Mouse (Mus musculus) C2C12 (cell line): Measurements from ENCODE around the gene Tnrc18.

Source experiments
- CTCF ChIP-seq: IDR thresholded peaks from one replicate; pipeline ENCODE4 v1.5.1; 2011; ENCODE audit not compliant: control insufficient read depth, insufficient read depth, insufficient read length
- MAX ChIP-seq: IDR thresholded peaks from one replicate; pipeline ENCODE4 v1.6.1; 2011; ENCODE audit warnings: mild to moderate bottlenecking, control low read depth
- MYOG ChIP-seq: IDR thresholded peaks from one replicate; pipeline ENCODE4 v1.6.1; 2011; ENCODE audit not compliant: control insufficient read depth, insufficient read length; ENCODE audit errors: extremely low read depth
- USF1 ChIP-seq: IDR thresholded peaks from one replicate; pipeline ENCODE4 v1.6.1; 2011; ENCODE audit warnings: low read depth, mild to moderate bottlenecking, control low read depth, moderate library complexity

DNA sequence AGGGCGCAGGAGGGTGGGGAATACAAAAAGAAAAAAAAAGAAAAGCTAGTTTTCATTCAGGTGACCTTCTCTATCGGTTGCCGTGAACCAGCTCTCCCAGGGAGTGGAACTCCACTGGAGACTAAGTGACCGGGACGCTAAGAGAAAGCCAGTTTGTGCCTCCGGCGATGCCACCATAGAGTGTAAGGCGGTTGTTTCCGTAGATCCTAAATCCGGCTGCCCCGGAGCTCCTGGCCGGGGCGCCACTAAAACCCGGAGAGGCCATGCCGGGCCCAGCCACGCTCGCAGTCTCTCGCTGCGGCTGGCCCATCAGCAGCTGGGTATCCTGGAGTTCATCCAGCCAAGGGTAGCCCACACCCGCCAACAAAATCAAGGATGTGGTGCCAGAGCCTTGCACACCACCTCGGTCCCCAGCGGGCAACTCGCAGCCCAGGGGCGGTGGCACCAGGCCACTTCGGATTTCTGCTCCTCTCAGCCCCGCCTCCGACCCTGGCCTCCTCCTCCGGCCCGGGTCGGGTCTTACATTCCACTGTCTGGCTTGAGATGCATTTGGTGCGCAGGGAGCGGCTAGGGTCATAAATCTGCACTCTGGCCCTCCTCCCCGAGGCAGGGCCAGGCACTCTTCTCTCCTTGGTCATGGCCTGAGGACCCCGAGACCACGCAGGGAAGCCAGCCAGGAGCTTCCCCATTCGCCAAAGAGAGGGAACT, 4.0 kb upstream of the Tnrc18 start:
- TF ChIP-seq CTCF (no peak), MAX (peak; percentile 69), MYOG (no peak), USF1 (no peak)
